Mouse (Mus musculus): Measurements from ENCODE around the gene Pla2g4b. TPM values are rescaled to one million over a fixed set of nuclear protein-coding genes. Genes with fewer than 3 reads are reported as not detected.
A peak's percentile ranks its signal among the peaks of the same experiment; 100 is the strongest.

Pla2g4b gene
- polyA plus RNA-seq, 2 experiments, result 0.11 to 1.3 TPM

- H3K4me3 ChIP-seq (ENCODE audit: insufficient read depth in 1 of 2, low read depth in 2 of 2, low read length in 2 of 2), result no peak overlapping the region
- no peak overlapping the region for H3K9ac ChIP-seq (replicated peaks)
- no peaks in the 10 kb centered on the region for H3K27me3 ChIP-seq (ENCODE audit: control insufficient read depth, insufficient read depth, low read length)
- no peaks in the 10 kb centered on the region for H3K36me3 ChIP-seq (replicated peaks; ENCODE audit: control insufficient read depth, insufficient read depth, low read depth)
- WGBS (ENCODE audit: insufficient replicate concordance), result 53% methylated on average over 3 of the region's 3 CpGs
- ATAC-seq (ENCODE audit: insufficient read depth) (no peak), DNase-seq (ENCODE audit: low read depth in 3 of 3, low spot score in 3 of 3) (no peak)
- no peak overlapping the region for H3K27ac ChIP-seq
- H3K4me1 ChIP-seq (replicated peaks; ENCODE audit: control insufficient read depth in 2 of 2, insufficient read depth in 2 of 2, low read length in 1 of 2), result no peaks in the 10 kb centered on the region
- no peaks in the 10 kb centered on the region for H3K9me3 ChIP-seq (ENCODE audit: control insufficient read depth, low read length)
- TF ChIP-seq CTCF (IDR thresholded peaks at IDR 0.05; ENCODE audit: low read depth) (no peak), EP300 (IDR thresholded peaks at IDR 0.05; ENCODE audit: low read depth) (no peak)
- no peak overlapping the region for H3K4me2 ChIP-seq (ENCODE audit: low read depth)
Observed at GRCm38 (mm10) chr2:120066224-120066623, 33.0 kb downstream of the Pla2g4b start.

- Histone ChIP-seq H3K4me2 (ENCODE audit: low read depth) (no peak overlapping the region), H3K36me3 (replicated peaks; ENCODE audit: control insufficient read depth, insufficient read depth, low read depth) (no peaks in the 10 kb centered on the region), H3K27me3 (ENCODE audit: control insufficient read depth, insufficient read depth, low read length) (no peaks in the 10 kb centered on the region), H3K9me3 (ENCODE audit: control insufficient read depth, low read length) (no peaks in the 10 kb centered on the region), H3K4me3 (ENCODE audit: insufficient read depth in 1 of 2, low read depth in 2 of 2, low read length in 2 of 2) (no peak overlapping the region), H3K4me1 (replicated peaks; ENCODE audit: control insufficient read depth in 2 of 2, insufficient read depth in 2 of 2, low read length in 1 of 2) (no peaks in the 10 kb centered on the region), H3K9ac (replicated peaks) (no peak overlapping the region), H3K27ac (no peak overlapping the region)
- no peak for TF ChIP-seq EP300 (IDR thresholded peaks at IDR 0.05; ENCODE audit: low read depth)
- peak; percentile 78 for TF ChIP-seq CTCF (IDR thresholded peaks at IDR 0.05; ENCODE audit: low read depth)
- ATAC-seq (ENCODE audit: insufficient read depth), result no peak
- 45% methylated on average over 16 of the region's 16 CpGs for whole genome bisulfite sequencing (ENCODE audit: insufficient replicate concordance)
- no peak for DNase-seq (ENCODE audit: low read depth in 3 of 3, low spot score in 3 of 3)
Observed at GRCm38 (mm10) chr2:120068555-120069465, 35.6 kb downstream of the Pla2g4b start.

GRCm38 (mm10) chr2:120069466-120069990 is 36.3 kb downstream of the Pla2g4b start:
- Histone ChIP-seq H3K9me3 (ENCODE audit: control insufficient read depth, low read length) (no peaks in the 10 kb centered on the region), H3K36me3 (replicated peaks; ENCODE audit: control insufficient read depth, insufficient read depth, low read depth) (no peaks in the 10 kb centered on the region), H3K4me2 (ENCODE audit: low read depth) (no peak overlapping the region), H3K27me3 (ENCODE audit: control insufficient read depth, insufficient read depth, low read length) (no peaks in the 10 kb centered on the region), H3K9ac (replicated peaks) (no peak overlapping the region), H3K4me1 (replicated peaks; ENCODE audit: control insufficient read depth in 2 of 2, insufficient read depth in 2 of 2, low read length in 1 of 2) (no peaks in the 10 kb centered on the region), H3K27ac (no peak overlapping the region), H3K4me3 (ENCODE audit: insufficient read depth in 1 of 2, low read depth in 2 of 2, low read length in 2 of 2) (no peak overlapping the region)
- ATAC-seq (ENCODE audit: insufficient read depth), result no peak
- no peak for TF ChIP-seq EP300 (IDR thresholded peaks at IDR 0.05; ENCODE audit: low read depth)
- TF ChIP-seq CTCF (IDR thresholded peaks at IDR 0.05; ENCODE audit: low read depth), result no peak
- 55% methylated on average over 8 of the region's 8 CpGs for WGBS (ENCODE audit: insufficient replicate concordance)
- DNase-seq (ENCODE audit: low read depth in 3 of 3, low spot score in 3 of 3), result no peak

GRCm38 (mm10) chr2:120074096-120074495 is 40.9 kb downstream of the Pla2g4b start:
- no peak for ATAC-seq (ENCODE audit: insufficient read depth)
- Histone ChIP-seq H3K9me3 (ENCODE audit: control insufficient read depth, low read length) (no peaks in the 10 kb centered on the region), H3K36me3 (replicated peaks; ENCODE audit: control insufficient read depth, insufficient read depth, low read depth) (no peaks in the 10 kb centered on the region), H3K4me3 (ENCODE audit: insufficient read depth in 1 of 2, low read depth in 2 of 2, low read length in 2 of 2) (no peak overlapping the region), H3K9ac (replicated peaks) (no peak overlapping the region), H3K4me2 (ENCODE audit: low read depth) (no peak overlapping the region), H3K27me3 (ENCODE audit: control insufficient read depth, insufficient read depth, low read length) (peaks cover 19% of the 10 kb centered on the region), H3K27ac (no peak overlapping the region), H3K4me1 (replicated peaks; ENCODE audit: control insufficient read depth in 2 of 2, insufficient read depth in 2 of 2, low read length in 1 of 2) (no peaks in the 10 kb centered on the region)
- DNase-seq (ENCODE audit: low read depth in 3 of 3, low spot score in 3 of 3), result no peak
- no peak for TF ChIP-seq CTCF (IDR thresholded peaks at IDR 0.05; ENCODE audit: low read depth)
- TF ChIP-seq EP300 (IDR thresholded peaks at IDR 0.05; ENCODE audit: low read depth), result no peak
- WGBS (ENCODE audit: insufficient replicate concordance), result 68% methylated on average over 4 of the region's 4 CpGs

GRCm38 (mm10) chr2:120076076-120076705 is 43.0 kb downstream of the Pla2g4b start:
- peak in 1 of 3 experiments; percentile 13 for DNase-seq (ENCODE audit: low read depth in 3 of 3, low spot score in 3 of 3)

More at GRCm38 (mm10) chr2:120076076-120076705, 43.0 kb downstream of the Pla2g4b start:
- Histone ChIP-seq H3K4me3 (ENCODE audit: insufficient read depth in 1 of 2, low read depth in 2 of 2, low read length in 2 of 2) (peak overlapping the region in 1 of 2 experiments; percentile 20; a peak in 2 of 4 replicates), H3K9me3 (ENCODE audit: control insufficient read depth, low read length) (no peaks in the 10 kb centered on the region), H3K4me1 (replicated peaks; ENCODE audit: control insufficient read depth in 2 of 2, insufficient read depth in 2 of 2, low read length in 1 of 2) (no peaks in the 10 kb centered on the region), H3K36me3 (replicated peaks; ENCODE audit: control insufficient read depth, insufficient read depth, low read depth) (no peaks in the 10 kb centered on the region), H3K27ac (no peak overlapping the region), H3K27me3 (ENCODE audit: control insufficient read depth, insufficient read depth, low read length) (peaks cover 19% of the 10 kb centered on the region), H3K4me2 (ENCODE audit: low read depth) (peak overlapping the region; percentile 42), H3K9ac (replicated peaks) (no peak overlapping the region)
- 3% methylated on average over 36 of the region's 36 CpGs for WGBS (ENCODE audit: insufficient replicate concordance)
- no peak for ATAC-seq (ENCODE audit: insufficient read depth)
- TF ChIP-seq CTCF (IDR thresholded peaks at IDR 0.05; ENCODE audit: low read depth) (peak; percentile 66), EP300 (IDR thresholded peaks at IDR 0.05; ENCODE audit: low read depth) (no peak)

Measured in liver, embryonic 14.5 days (tissue).